Comparison of ENCODE assay signal across 29 mouse cellular contexts in the genomic region with DNA sequence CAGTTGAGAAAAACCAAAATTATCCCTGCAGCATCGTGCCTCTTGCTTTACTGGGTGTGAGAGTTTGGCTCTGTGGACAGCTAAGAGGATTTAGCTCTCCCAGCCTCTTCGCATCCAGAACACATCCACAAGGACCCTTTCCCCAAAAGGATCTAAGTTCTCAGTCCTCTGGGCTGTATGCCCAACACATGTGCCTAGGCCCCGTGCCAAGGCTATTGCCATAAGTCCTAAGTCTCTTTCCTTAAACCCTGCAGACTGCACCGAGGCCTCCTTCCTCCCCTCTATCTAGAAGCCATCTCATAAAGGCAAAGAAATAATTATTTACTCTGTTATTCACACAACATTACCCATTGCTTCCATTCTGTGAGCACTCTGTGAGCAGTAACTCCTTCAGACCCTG.
A peak's percentile ranks its signal among the peaks of the same experiment; 100 is the strongest.
DNase-seq lines count a peak whose midpoint lies in the region; ATAC-seq and TF ChIP-seq lines count a peak whose summit lies in the region.
"Had no signal": no experiment of that assay in that cellular context is flagged by ENCODE, and none has a peak within 500 bp of the region (broad histone marks: within the 10 kb centered on the region; RNA-seq: fewer than 3 reads in every experiment).

No protein-coding gene starts in this region.

- H3K27ac ChIP-seq in forebrain, embryonic 14.5 days (ENCODE audit: low read depth, low read length), result no peak overlapping the region
- no peak overlapping the region for H3K27ac ChIP-seq in forebrain, embryonic 11.5 days (ENCODE audit: low read depth, low read length)
- H3K27ac ChIP-seq in hindbrain, postnatal 0 days, result no peak overlapping the region
- H3K27ac ChIP-seq in hindbrain, embryonic 16.5 days (ENCODE audit: low read depth, low read length), result no peak overlapping the region
- H3K27ac ChIP-seq in lung, embryonic 16.5 days (ENCODE audit: low read length), result no peak overlapping the region
- H3K27ac ChIP-seq: hindbrain, embryonic 12.5 days; kidney, embryonic 15.5 days; layer of hippocampus, adult 2 months; left cerebral cortex, adult 2 months; liver, embryonic 14.5 days; macrophage; midbrain, embryonic 13.5 days; neural tube, embryonic 15.5 days had no signal

- DNase-seq in forebrain, embryonic 14.5 days (ENCODE audit: low spot score), result peak; percentile 62
- no peak for DNase-seq in forebrain, embryonic 11.5 days (ENCODE audit: low spot score)
- DNase-seq in hindbrain, postnatal 0 days (ENCODE audit: low spot score), result peak; percentile 53
- DNase-seq in lung, postnatal 14 days, result no peak
- DNase-seq in brain, embryonic 14.5 days (ENCODE audit: low read depth), result peak; percentile 73
- DNase-seq: adrenal gland, postnatal 10 days; cerebellum, adult 11 months; cerebellum, adult 9-10 months; cerebellum, postnatal 36 days; gastrocnemius, postnatal 36 days; heart, adult 18-20 months; heart, postnatal 36 days; kidney, adult 18-20 months; kidney, postnatal 25 days; liver; spleen, adult 18-20 months; thymus, postnatal 14 days had no signal

- no peak overlapping the region for H3K9ac ChIP-seq in forebrain, embryonic 14.5 days (ENCODE audit: low read length)
- no peak overlapping the region for H3K9ac ChIP-seq in forebrain, embryonic 11.5 days (ENCODE audit: low read length)
- no peak overlapping the region for H3K9ac ChIP-seq in hindbrain, postnatal 0 days (replicated peaks; ENCODE audit: low read length)
- H3K9ac ChIP-seq in hindbrain, embryonic 16.5 days (ENCODE audit: low read depth, low read length), result no peak overlapping the region
- no peak overlapping the region for H3K9ac ChIP-seq in lung, embryonic 16.5 days (ENCODE audit: low read length)
- H3K9ac ChIP-seq: hindbrain, embryonic 12.5 days; kidney, embryonic 15.5 days; liver, embryonic 14.5 days; midbrain, embryonic 13.5 days; neural tube, embryonic 15.5 days had no signal

- WGBS in forebrain, embryonic 14.5 days, result 57% methylated on average over 4 of the region's 4 CpGs
- 92% methylated on average over 4 of the region's 4 CpGs for WGBS in forebrain, embryonic 11.5 days
- WGBS in hindbrain, postnatal 0 days, result 52% methylated on average over 4 of the region's 4 CpGs
- WGBS in hindbrain, embryonic 16.5 days, result 73% methylated on average over 4 of the region's 4 CpGs
- WGBS in lung, embryonic 16.5 days, result 49% methylated on average over 4 of the region's 4 CpGs

- H3K9me3 ChIP-seq in forebrain, embryonic 14.5 days (replicated peaks; ENCODE audit: control insufficient read depth, low read length), result no peaks in the 10 kb centered on the region
- H3K9me3 ChIP-seq in forebrain, embryonic 11.5 days (ENCODE audit: control insufficient read depth, low read length), result no peaks in the 10 kb centered on the region
- no peaks in the 10 kb centered on the region for H3K9me3 ChIP-seq in hindbrain, postnatal 0 days (ENCODE audit: low read length)
- no peaks in the 10 kb centered on the region for H3K9me3 ChIP-seq in hindbrain, embryonic 16.5 days (ENCODE audit: control insufficient read depth, low read length)
- H3K9me3 ChIP-seq in lung, embryonic 16.5 days (ENCODE audit: control insufficient read depth, low read length), result no peaks in the 10 kb centered on the region
- H3K9me3 ChIP-seq: hindbrain, embryonic 12.5 days; kidney, embryonic 15.5 days; midbrain, embryonic 13.5 days; neural tube, embryonic 15.5 days had no signal

- no peak for TF ChIP-seq POLR2A in brain, embryonic 14.5 days (IDR thresholded peaks at IDR 0.05; ENCODE audit: borderline replicate concordance, extremely low read depth, insufficient read depth, insufficient read length, poor library complexity, severe bottlenecking)

- H3K36me3 ChIP-seq in forebrain, embryonic 14.5 days (ENCODE audit: control insufficient read depth, insufficient read depth, low read length), result no peaks in the 10 kb centered on the region
- H3K36me3 ChIP-seq in forebrain, embryonic 11.5 days (ENCODE audit: control insufficient read depth, insufficient read depth, low read length), result no peaks in the 10 kb centered on the region
- no peaks in the 10 kb centered on the region for H3K36me3 ChIP-seq in hindbrain, postnatal 0 days (ENCODE audit: insufficient read depth, low read length)
- H3K36me3 ChIP-seq in hindbrain, embryonic 16.5 days (ENCODE audit: control insufficient read depth, insufficient read depth, low read length), result no peaks in the 10 kb centered on the region
- no peaks in the 10 kb centered on the region for H3K36me3 ChIP-seq in lung, embryonic 16.5 days (ENCODE audit: control insufficient read depth, insufficient read depth, low read length)
- H3K36me3 ChIP-seq: hindbrain, embryonic 12.5 days; kidney, embryonic 15.5 days; midbrain, embryonic 13.5 days; neural tube, embryonic 15.5 days had no signal

- TF ChIP-seq CTCF in hindbrain, postnatal 0 days (IDR thresholded peaks at IDR 0.05; ENCODE audit: low read depth), result no peak
- no peak for TF ChIP-seq CTCF in brain, embryonic 14.5 days (IDR thresholded peaks at IDR 0.05; ENCODE audit: borderline replicate concordance, extremely low read depth, insufficient read depth, insufficient read length)

- peaks cover 6% of the 10 kb centered on the region; the same call in 1 of the 2 replicates for H3K4me1 ChIP-seq in forebrain, embryonic 14.5 days (ENCODE audit: control insufficient read depth, insufficient read depth, low read length)
- no peaks in the 10 kb centered on the region for H3K4me1 ChIP-seq in forebrain, embryonic 11.5 days (replicated peaks; ENCODE audit: control insufficient read depth, insufficient read depth, low read length)
- H3K4me1 ChIP-seq in hindbrain, postnatal 0 days (ENCODE audit: insufficient read depth, low read length), result no peaks in the 10 kb centered on the region
- no peaks in the 10 kb centered on the region for H3K4me1 ChIP-seq in hindbrain, embryonic 16.5 days (ENCODE audit: control insufficient read depth, insufficient read depth, low read depth, low read length)
- H3K4me1 ChIP-seq in lung, embryonic 16.5 days (replicated peaks; ENCODE audit: control insufficient read depth, insufficient read depth, low read length), result no peaks in the 10 kb centered on the region
- H3K4me1 ChIP-seq: hindbrain, embryonic 12.5 days; kidney, embryonic 15.5 days; midbrain, embryonic 13.5 days; neural tube, embryonic 15.5 days had no signal

- H3K4me3 ChIP-seq in forebrain, embryonic 14.5 days (ENCODE audit: low read depth, low read length), result no peak overlapping the region
- H3K4me3 ChIP-seq in forebrain, embryonic 11.5 days (ENCODE audit: low read depth, low read length), result no peak overlapping the region
- no peak overlapping the region for H3K4me3 ChIP-seq in hindbrain, postnatal 0 days (ENCODE audit: low read length)
- H3K4me3 ChIP-seq in hindbrain, embryonic 16.5 days (ENCODE audit: low read length), result no peak overlapping the region
- no peak overlapping the region for H3K4me3 ChIP-seq in lung, embryonic 16.5 days (ENCODE audit: low read length)
- H3K4me3 ChIP-seq: hindbrain, embryonic 12.5 days; kidney, embryonic 15.5 days; layer of hippocampus, adult 2 months; left cerebral cortex, adult 2 months; midbrain, embryonic 13.5 days; neural tube, embryonic 15.5 days had no signal

- H3K4me2 ChIP-seq in forebrain, embryonic 14.5 days (ENCODE audit: low read length), result no peak overlapping the region
- H3K4me2 ChIP-seq in forebrain, embryonic 11.5 days (ENCODE audit: low read depth, low read length, severe bottlenecking), result no peak overlapping the region
- H3K4me2 ChIP-seq in hindbrain, postnatal 0 days (ENCODE audit: low read depth, low read length), result no peak overlapping the region
- H3K4me2 ChIP-seq in hindbrain, embryonic 16.5 days (ENCODE audit: low read length), result no peak overlapping the region
- H3K4me2 ChIP-seq in lung, embryonic 16.5 days (ENCODE audit: low read depth, low read length), result no peak overlapping the region
- H3K4me2 ChIP-seq: heart, embryonic 11.5 days; hindbrain, embryonic 12.5 days; kidney, embryonic 15.5 days; midbrain, embryonic 13.5 days; neural tube, embryonic 15.5 days had no signal

- no peaks in the 10 kb centered on the region for H3K27me3 ChIP-seq in forebrain, embryonic 14.5 days (replicated peaks; ENCODE audit: control insufficient read depth, insufficient read depth, low read length)
- no peaks in the 10 kb centered on the region for H3K27me3 ChIP-seq in forebrain, embryonic 11.5 days (ENCODE audit: control insufficient read depth, insufficient read depth, low read length)
- no peaks in the 10 kb centered on the region for H3K27me3 ChIP-seq in hindbrain, postnatal 0 days (ENCODE audit: insufficient read depth, low read length)
- no peaks in the 10 kb centered on the region for H3K27me3 ChIP-seq in hindbrain, embryonic 16.5 days (replicated peaks; ENCODE audit: control insufficient read depth, insufficient read depth, low read length)
- no peaks in the 10 kb centered on the region; the same call in 1 of the 2 replicates for H3K27me3 ChIP-seq in lung, embryonic 16.5 days (ENCODE audit: control insufficient read depth, insufficient read depth, low read depth, low read length)
- H3K27me3 ChIP-seq: CH12.LX; hindbrain, embryonic 12.5 days; kidney, embryonic 15.5 days; midbrain, embryonic 13.5 days; neural tube, embryonic 15.5 days had no signal

- ATAC-seq in forebrain, embryonic 14.5 days, result peak; percentile 44; the same call in 1 of the 2 replicates
- ATAC-seq in forebrain, embryonic 11.5 days (replicated peaks; ENCODE audit: low FRiP score), result no peak
- ATAC-seq in hindbrain, postnatal 0 days, result no peak
- ATAC-seq in hindbrain, embryonic 16.5 days, result no peak
- peak; percentile 74 for ATAC-seq in lung, embryonic 16.5 days (ENCODE audit: low read depth)
- ATAC-seq: midbrain, embryonic 13.5 days had no signal

Comparison
In these comparisons a context has a peak if more than half of its experiments do, and no peak if none do; other contexts are left out.
1. ATAC-seq: peak in forebrain, embryonic 14.5 days (single experiment) and lung, embryonic 16.5 days (single experiment); none in forebrain, embryonic 11.5 days (single experiment), hindbrain, postnatal 0 days (single experiment) and hindbrain, embryonic 16.5 days (single experiment).
2. DNase-seq: peak in forebrain, embryonic 14.5 days (single experiment), hindbrain, postnatal 0 days (single experiment) and brain, embryonic 14.5 days (single experiment); none in forebrain, embryonic 11.5 days (single experiment) and lung, postnatal 14 days (single experiment).